Mouse (Mus musculus) heart, adult 2 months (tissue): ENCODE data around the gene Hrc. TPM values are rescaled to one million over a fixed set of nuclear protein-coding genes. Genes with fewer than 3 reads are reported as not detected.

ENCODE experiments used
- DNase-seq, 2 experiments: peaks; one replicate each; pipeline ENCODE4 v3.0.0; 2021
- H3K27ac ChIP-seq: fragments of 200-600 bp; 2 replicates; pipeline ENCODE4 v1.8.1; 2022
- H3K27me3 ChIP-seq: fragments of 200-500 bp; 2 replicates; pipeline ENCODE4 v1.6.1; 2012; ENCODE audit warnings: mild to moderate bottlenecking, low read length, inconsistent platforms, mixed read lengths; ENCODE audit not compliant: control insufficient read depth, insufficient read depth
- H3K36me3 ChIP-seq: fragments of 200-500 bp; 2 replicates; pipeline ENCODE4 v1.6.1; 2012; ENCODE audit warnings: low read length, inconsistent platforms; ENCODE audit not compliant: control insufficient read depth, insufficient read depth
- H3K4me1 ChIP-seq: fragments of 200-500 bp; 2 replicates; pipeline ENCODE4 v1.6.1; 2011; ENCODE audit warnings: low read length; ENCODE audit not compliant: control insufficient read depth, insufficient read depth
- H3K4me3 ChIP-seq: fragments of 200-600 bp; 2 replicates; pipeline ENCODE4 v1.8.1; 2022
- H3K79me2 ChIP-seq: fragments of 200-500 bp; replicated peaks from 2 replicates; pipeline ENCODE4 v1.6.1; 2012; ENCODE audit warnings: mild to moderate bottlenecking, inconsistent platforms, low read length, moderate library complexity, mixed read lengths; ENCODE audit not compliant: control insufficient read depth, insufficient read depth
- H3K9ac ChIP-seq: fragments of 200-500 bp; 2 replicates; pipeline ENCODE4 v1.6.1; 2012; ENCODE audit warnings: low read depth, mild to moderate bottlenecking, control low read depth, inconsistent platforms, low read length, mixed read lengths
- CTCF ChIP-seq: fragments of 200-600 bp; IDR thresholded peaks from 2 replicates; pipeline ENCODE4 v1.8.1; 2022; ENCODE audit warnings: antibody characterized with exemption, mild to moderate bottlenecking, moderate library complexity
- EP300 ChIP-seq: fragments of 200-500 bp; IDR thresholded peaks from 2 replicates; pipeline ENCODE4 v1.6.1; 2011; ENCODE audit warnings: low read depth, low read length, control low read depth; ENCODE audit not compliant: insufficient read depth
- POLR2A ChIP-seq: fragments of 200-500 bp; IDR thresholded peaks from 2 replicates; pipeline ENCODE4 v1.6.1; 2011; ENCODE audit warnings: mild to moderate bottlenecking, low read depth, low read length, control low read depth; ENCODE audit not compliant: insufficient read depth
- WGBS: fragments of 180-500 bp; shearing (Covaris S2); methylation state at CpG from one replicate; pipeline ENCODE4 v1.1.7; 2018; 5-methylcytosine and 5-hydroxymethylcytosine counted together
- intact Hi-C: fragments of 180-260 bp; cut with DNase I; formaldehyde crosslinking; loops from one replicate; pipeline ENCODE4 v1.15.1; 2025
- polyA plus RNA-seq: library from polyadenylated mRNA; depleted of rRNA; stranded (reverse); fragments of >200 nt; gene quantifications from 2 replicates; pipeline ENCODE4 v1.2.3, GENCODE M21; 2012
- total RNA-seq, 2 experiments: library from RNA; stranded (reverse); gene quantifications; 2 replicates each; pipeline ENCODE4 v1.2.3; 2021

Hrc gene
- total and polyA plus RNA-seq, 3 experiments, result 383 to 1,007 (median 863) TPM

DNA sequence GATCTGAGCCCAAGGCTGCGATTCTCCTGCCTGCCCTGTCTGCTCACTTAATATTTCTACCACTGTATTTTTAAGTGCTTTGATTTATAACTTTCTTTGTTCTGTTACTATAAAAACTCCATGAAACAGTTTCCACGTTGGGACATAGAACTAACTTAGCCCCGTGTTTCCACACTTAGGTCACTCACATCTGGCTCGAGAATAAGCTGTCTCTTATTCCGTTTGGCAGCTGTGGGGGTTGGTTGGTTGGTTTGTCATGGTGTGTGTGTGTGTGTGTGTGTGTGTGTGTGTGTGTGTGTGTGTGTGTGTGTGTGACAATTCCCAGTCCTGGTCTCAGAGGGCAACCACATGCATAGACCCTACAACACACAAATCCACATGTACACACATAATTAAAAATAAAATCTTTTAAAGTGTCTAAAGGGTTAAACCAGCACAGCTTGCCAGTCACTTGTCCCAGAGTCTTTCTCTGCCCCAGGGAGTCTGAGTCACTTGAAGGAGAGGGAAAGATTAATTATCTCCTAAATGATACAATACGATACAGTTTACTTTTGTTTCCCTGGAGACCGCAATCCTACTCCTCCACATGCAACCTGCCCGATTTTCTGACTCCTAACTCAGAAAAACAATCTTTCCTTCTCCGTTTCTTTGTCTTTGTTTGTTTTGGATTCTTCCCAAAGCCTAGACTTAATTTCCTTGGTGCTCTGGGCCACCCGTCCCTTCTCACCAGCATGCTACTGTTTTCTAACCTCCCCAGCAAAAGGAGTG lies 22.2 kb upstream of the Hrc start:
- no peaks in the 10 kb centered on the region for H3K79me2 ChIP-seq
- H3K36me3 ChIP-seq, result no peaks in the 10 kb centered on the region
- intact Hi-C loops, result no loop called here
- no peaks in the 10 kb centered on the region for H3K27me3 ChIP-seq
- TF ChIP-seq CTCF (no peak), POLR2A (no peak), EP300 (no peak)
- no peak overlapping the region for H3K4me3 ChIP-seq
- H3K27ac ChIP-seq, result no peak overlapping the region
- H3K9ac ChIP-seq, result no peak overlapping the region
- no peak for DNase-seq
- 35% methylated on average over 10 of the region's 10 CpGs for WGBS
- no peaks in the 10 kb centered on the region for H3K4me1 ChIP-seq

GRCm38 (mm10) chr7:45313495-45313894 lies 21.6 kb upstream of the Hrc start:
- no peaks in the 10 kb centered on the region for H3K79me2 ChIP-seq
- no peak overlapping the region for H3K9ac ChIP-seq
- H3K4me1 ChIP-seq, result no peaks in the 10 kb centered on the region
- WGBS, result 46% methylated on average over 9 of the region's 9 CpGs
- H3K27me3 ChIP-seq, result no peaks in the 10 kb centered on the region
- intact Hi-C loops, result no loop called here
- no peak overlapping the region for H3K4me3 ChIP-seq
- no peak for DNase-seq
- TF ChIP-seq EP300 (no peak), CTCF (no peak), POLR2A (no peak)
- H3K36me3 ChIP-seq, result no peaks in the 10 kb centered on the region
- H3K27ac ChIP-seq, result no peak overlapping the region

DNA sequence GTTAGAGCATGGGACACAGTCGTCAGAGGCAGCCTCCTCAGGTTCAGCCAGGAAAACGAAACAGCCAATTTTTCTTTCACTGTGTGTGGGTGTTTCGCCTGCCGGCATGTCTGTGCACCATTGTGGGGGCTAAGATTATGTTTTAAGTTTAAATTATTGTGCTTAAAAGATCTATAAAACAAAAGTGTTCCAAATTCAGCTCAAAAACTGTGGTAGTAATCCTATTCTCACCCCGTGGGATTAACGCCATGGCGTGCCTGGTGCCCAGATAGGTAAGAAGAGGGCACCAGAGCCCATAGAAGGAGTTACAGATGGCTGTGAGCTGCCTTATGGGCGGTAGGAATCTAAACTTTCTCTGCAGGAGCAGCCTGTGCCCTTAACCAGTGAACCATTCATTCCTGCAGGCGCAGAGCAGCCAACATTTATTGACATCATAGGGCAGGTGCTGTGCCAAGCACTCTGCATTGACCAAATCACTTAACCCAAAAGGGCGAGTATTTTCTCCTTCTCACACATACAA lies 19.8 kb upstream of the Hrc start:
- no peaks in the 10 kb centered on the region for H3K4me1 ChIP-seq
- DNase-seq, result no peak
- intact Hi-C loops, result no loop called here
- H3K9ac ChIP-seq, result no peak overlapping the region
- no peak for TF ChIP-seq CTCF
- TF ChIP-seq EP300, result no peak
- no peak for TF ChIP-seq POLR2A
- no peaks in the 10 kb centered on the region for H3K36me3 ChIP-seq
- 86% methylated on average over 10 of the region's 10 CpGs for WGBS
- no peak overlapping the region for H3K4me3 ChIP-seq
- H3K27ac ChIP-seq, result no peak overlapping the region
- H3K79me2 ChIP-seq, result no peaks in the 10 kb centered on the region
- H3K27me3 ChIP-seq, result no peaks in the 10 kb centered on the region

- whole genome bisulfite sequencing, result 93% methylated on average over 14 of the region's 14 CpGs
- TF ChIP-seq POLR2A (no peak), EP300 (no peak), CTCF (no peak)
- intact Hi-C loops, result no loop called here
- Histone ChIP-seq H3K4me1 (no peaks in the 10 kb centered on the region), H3K27me3 (no peaks in the 10 kb centered on the region), H3K79me2 (no peaks in the 10 kb centered on the region), H3K27ac (no peak overlapping the region), H3K36me3 (no peaks in the 10 kb centered on the region), H3K9ac (no peak overlapping the region), H3K4me3 (no peak overlapping the region)
- DNase-seq, result no peak
Observed at GRCm38 (mm10) chr7:45316536-45316935, 18.6 kb upstream of the Hrc start.

DNA sequence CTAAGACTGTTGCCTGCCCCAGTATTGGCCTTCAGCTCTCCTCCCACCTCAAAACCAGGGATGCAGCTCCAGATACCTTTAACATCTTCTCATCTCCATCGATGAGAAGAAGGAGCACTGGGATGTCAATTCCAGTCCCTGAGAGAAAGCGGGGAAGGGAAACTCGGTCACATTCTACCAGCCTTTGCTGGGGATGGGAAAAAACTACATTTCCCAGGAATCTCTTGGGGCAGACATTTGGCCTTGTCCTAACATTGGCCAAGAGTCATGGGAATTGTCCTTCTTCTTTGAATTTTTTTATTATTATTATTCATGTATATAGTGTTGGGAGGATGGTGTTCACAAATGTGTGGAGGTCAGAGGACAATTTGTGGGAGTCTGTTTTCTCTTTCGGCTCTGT lies 12.8 kb upstream of the Hrc start:
- intact Hi-C loops, result no loop called here
- Histone ChIP-seq H3K4me1 (no peaks in the 10 kb centered on the region), H3K36me3 (no peaks in the 10 kb centered on the region), H3K27me3 (no peaks in the 10 kb centered on the region), H3K79me2 (no peaks in the 10 kb centered on the region), H3K4me3 (no peak overlapping the region), H3K27ac (no peak overlapping the region), H3K9ac (no peak overlapping the region)
- 82% methylated on average over 4 of the region's 4 CpGs for WGBS
- no peak for DNase-seq
- TF ChIP-seq EP300 (no peak), CTCF (no peak), POLR2A (no peak)

GRCm38 (mm10) chr7:45323069-45323468 lies 12.0 kb upstream of the Hrc start:
- DNase-seq, result no peak
- H3K4me1 ChIP-seq, result no peaks in the 10 kb centered on the region
- no peaks in the 10 kb centered on the region for H3K36me3 ChIP-seq
- WGBS, result 93% methylated on average over 5 of the region's 5 CpGs
- H3K27me3 ChIP-seq, result no peaks in the 10 kb centered on the region
- H3K27ac ChIP-seq, result no peak overlapping the region
- no peak overlapping the region for H3K4me3 ChIP-seq
- H3K9ac ChIP-seq, result no peak overlapping the region
- no peaks in the 10 kb centered on the region for H3K79me2 ChIP-seq
- no peak for TF ChIP-seq CTCF
- no peak for TF ChIP-seq POLR2A
- no peak for TF ChIP-seq EP300
- intact Hi-C loops, result no loop called here
